In the genomic region with DNA sequence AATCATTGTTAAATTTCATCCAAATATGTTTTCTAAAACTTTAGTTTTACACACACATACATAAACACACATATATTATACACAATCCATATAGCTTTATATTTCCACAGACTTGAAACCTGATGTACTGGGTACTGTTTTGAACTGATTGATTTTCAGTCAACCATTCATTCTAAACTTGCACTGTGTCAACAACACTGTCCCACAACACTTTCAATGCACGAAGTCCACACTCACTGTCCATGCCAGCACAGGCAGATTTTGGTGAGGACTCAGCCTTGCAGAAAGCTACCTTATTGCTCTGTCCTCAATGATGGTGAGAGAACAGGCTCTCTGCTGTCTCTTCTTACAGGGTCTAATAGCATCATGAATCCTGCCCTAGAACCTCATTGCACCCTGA, we compare ENCODE assay signal across 15 mouse cellular contexts.
"Had no signal": no experiment of that assay in that cellular context is flagged by ENCODE, and none has a peak within 500 bp of the region (broad histone marks: within the 10 kb centered on the region; RNA-seq: fewer than 3 reads in every experiment).

No protein-coding gene starts in this region.

- DNase-seq: lung, adult 2 months; lung, postnatal 14 days; lung, postnatal 36 days; right cerebral cortex, postnatal 14 days; thymus, adult 18-20 months; thymus, postnatal 25 days; thymus, postnatal 4 days had no signal

- H3K4me1 ChIP-seq: lung, embryonic 15.5 days; megakaryocyte, embryonic 14.5 days; midbrain, embryonic 13.5 days; midbrain, embryonic 15.5 days; neural tube, embryonic 12.5 days had no signal

- H3K27me3 ChIP-seq: lung, embryonic 15.5 days; megakaryocyte, embryonic 14.5 days; midbrain, embryonic 13.5 days; midbrain, embryonic 15.5 days; neural tube, embryonic 12.5 days had no signal

- H3K4me3 ChIP-seq: lung, embryonic 15.5 days; megakaryocyte, embryonic 14.5 days; midbrain, embryonic 13.5 days; midbrain, embryonic 15.5 days; neural tube, embryonic 12.5 days had no signal

- ATAC-seq: lung, postnatal 0 days; midbrain, embryonic 13.5 days; midbrain, embryonic 15.5 days had no signal

- H3K9ac ChIP-seq: lung, embryonic 15.5 days; midbrain, embryonic 13.5 days; midbrain, embryonic 15.5 days; neural tube, embryonic 12.5 days had no signal

- H3K4me2 ChIP-seq: lung, embryonic 15.5 days; midbrain, embryonic 11.5 days; midbrain, embryonic 13.5 days; midbrain, embryonic 15.5 days; neural tube, embryonic 12.5 days had no signal

- H3K27ac ChIP-seq: lung, embryonic 15.5 days; macrophage; midbrain, embryonic 13.5 days; midbrain, embryonic 15.5 days; neural tube, embryonic 12.5 days had no signal

- H3K9me3 ChIP-seq: lung, embryonic 15.5 days; megakaryocyte, embryonic 14.5 days; midbrain, embryonic 13.5 days; midbrain, embryonic 15.5 days; neural tube, embryonic 12.5 days had no signal

- H3K36me3 ChIP-seq: lung, embryonic 15.5 days; midbrain, embryonic 13.5 days; midbrain, embryonic 15.5 days; neural tube, embryonic 12.5 days had no signal
